Mouse (Mus musculus): ENCODE results near the gene Iqgap3. TPM values are rescaled to one million over a fixed set of nuclear protein-coding genes. Genes with fewer than 3 reads are reported as not detected.

The Iqgap3 gene
- polyA plus RNA-seq, 1 experiment from 2014 or later = 19.5 TPM

- no peak overlapping the region for H3K4me3 ChIP-seq
- peaks cover 12% of the 10 kb centered on the region for H3K4me1 ChIP-seq (replicated peaks)
- WGBS = 56% methylated on average over 3 of the region's 3 CpGs
- no peaks in the 10 kb centered on the region for H3K27me3 ChIP-seq (ENCODE audit: insufficient read depth, poor library complexity, severe bottlenecking)
- peaks cover 97% of the 10 kb centered on the region for H3K36me3 ChIP-seq
- peak overlapping the region; percentile 50; the same call in 1 of the 2 replicates for H3K27ac ChIP-seq
- H3K9me3 ChIP-seq = no peaks in the 10 kb centered on the region
- no peak for DNase-seq (ENCODE audit: low spot score)
These were observed 82.5 kb downstream of the Iqgap3 start for GRCm38 (mm10) chr3:88164263-88164662.

GRCm38 (mm10) chr3:88166056-88166455, 84.3 kb downstream of the Iqgap3 start:
- Histone ChIP-seq H3K4me1 (replicated peaks) (peaks cover 12% of the 10 kb centered on the region), H3K4me3 (no peak overlapping the region), H3K36me3 (peaks cover 97% of the 10 kb centered on the region), H3K27me3 (ENCODE audit: insufficient read depth, poor library complexity, severe bottlenecking) (no peaks in the 10 kb centered on the region), H3K9me3 (no peaks in the 10 kb centered on the region), H3K27ac (no peak overlapping the region)
- no peak for DNase-seq (ENCODE audit: low spot score)
- WGBS = 91% methylated on average over 5 of the region's 5 CpGs

GRCm38 (mm10) chr3:88170361-88170760, 88.6 kb downstream of the Iqgap3 start:
- Histone ChIP-seq H3K4me1 (replicated peaks) (no peaks in the 10 kb centered on the region), H3K36me3 (peaks cover 87% of the 10 kb centered on the region), H3K9me3 (no peaks in the 10 kb centered on the region), H3K27ac (no peak overlapping the region), H3K27me3 (ENCODE audit: insufficient read depth, poor library complexity, severe bottlenecking) (no peaks in the 10 kb centered on the region), H3K4me3 (no peak overlapping the region)
- no peak for DNase-seq (ENCODE audit: low spot score)
- 86% methylated on average over 5 of the region's 5 CpGs for WGBS

Other genes with a start within 250 kb of the Iqgap3 start
- 0.06 and 0.21 TPM in 2 replicates for gene Sh2d2a, start 235.2 kb upstream of the Iqgap3 start, polyA plus RNA-seq (2016; fragmentation: Nextera tagmentation; extraction: Ambion mirVana)
- gene Prcc, start 196.4 kb upstream of the Iqgap3 start, polyA plus RNA-seq (2016; fragmentation: Nextera tagmentation; extraction: Ambion mirVana) = 18.7 and 19.1 TPM in 2 replicates
- 229 TPM in 2 replicates for gene Hdgf, start 175.7 kb upstream of the Iqgap3 start, polyA plus RNA-seq (2016; fragmentation: Nextera tagmentation; extraction: Ambion mirVana)
- gene Mrpl24, start 162.5 kb upstream of the Iqgap3 start, polyA plus RNA-seq (2016; fragmentation: Nextera tagmentation; extraction: Ambion mirVana) = 74.7 and 76.1 TPM in 2 replicates
- 73.3 and 75.7 TPM in 2 replicates for gene Isg20l2, start 151.7 kb upstream of the Iqgap3 start, polyA plus RNA-seq (2016; fragmentation: Nextera tagmentation; extraction: Ambion mirVana)
- 18.9 and 20.9 TPM in 2 replicates for gene Rrnad1, start 151.3 kb upstream of the Iqgap3 start, polyA plus RNA-seq (2016; fragmentation: Nextera tagmentation; extraction: Ambion mirVana)
- gene Crabp2, start 133.3 kb upstream of the Iqgap3 start, polyA plus RNA-seq (2016; fragmentation: Nextera tagmentation; extraction: Ambion mirVana) = 956 and 1,072 TPM in 2 replicates
- gene Nes, start 110.9 kb upstream of the Iqgap3 start, polyA plus RNA-seq (2016; fragmentation: Nextera tagmentation; extraction: Ambion mirVana) = 109 and 143 TPM in 2 replicates
- 0.91 and 0.95 TPM in 2 replicates for gene Bcan, start 81.7 kb upstream of the Iqgap3 start, polyA plus RNA-seq (2016; fragmentation: Nextera tagmentation; extraction: Ambion mirVana)
- gene Hapln2, start 54.4 kb upstream of the Iqgap3 start, polyA plus RNA-seq (2016; fragmentation: Nextera tagmentation; extraction: Ambion mirVana) = 0.11 and 0.14 TPM in 2 replicates
- 34.2 and 49.2 TPM in 2 replicates for gene Gpatch4, start 38.9 kb upstream of the Iqgap3 start, polyA plus RNA-seq (2016; fragmentation: Nextera tagmentation; extraction: Ambion mirVana)
- gene Naxe, start 23.5 kb upstream of the Iqgap3 start, polyA plus RNA-seq (2016; fragmentation: Nextera tagmentation; extraction: Ambion mirVana) = 125 and 142 TPM in 2 replicates
- gene Ttc24, start 3.7 kb upstream of the Iqgap3 start, polyA plus RNA-seq (2016; fragmentation: Nextera tagmentation; extraction: Ambion mirVana) = 0.09 TPM in 1 of 2 replicates, not detected in the other
- 10.2 and 15.1 TPM in 2 replicates for gene Mef2d, start 60.4 kb downstream of the Iqgap3 start, polyA plus RNA-seq (2016; fragmentation: Nextera tagmentation; extraction: Ambion mirVana)
- not detected in 2 replicates for gene Rhbg, start 172.7 kb downstream of the Iqgap3 start, polyA plus RNA-seq (2016; fragmentation: Nextera tagmentation; extraction: Ambion mirVana)
- gene Gm38392, start 205.2 kb downstream of the Iqgap3 start, polyA plus RNA-seq (2016; fragmentation: Nextera tagmentation; extraction: Ambion mirVana) = not detected in 2 replicates
- 14.4 and 15.4 TPM in 2 replicates for gene Tsacc, start 215.0 kb downstream of the Iqgap3 start, polyA plus RNA-seq (2016; fragmentation: Nextera tagmentation; extraction: Ambion mirVana)
- gene Cct3, start 215.1 kb downstream of the Iqgap3 start, polyA plus RNA-seq (2016; fragmentation: Nextera tagmentation; extraction: Ambion mirVana) = 755 and 805 TPM in 2 replicates
- 150 and 157 TPM in 2 replicates for gene Glmp, start 243.1 kb downstream of the Iqgap3 start, polyA plus RNA-seq (2016; fragmentation: Nextera tagmentation; extraction: Ambion mirVana)

Data from hindbrain, embryonic 10.5 days (tissue).